Mouse (Mus musculus): ENCODE results near the gene Bcat1.

DNA sequence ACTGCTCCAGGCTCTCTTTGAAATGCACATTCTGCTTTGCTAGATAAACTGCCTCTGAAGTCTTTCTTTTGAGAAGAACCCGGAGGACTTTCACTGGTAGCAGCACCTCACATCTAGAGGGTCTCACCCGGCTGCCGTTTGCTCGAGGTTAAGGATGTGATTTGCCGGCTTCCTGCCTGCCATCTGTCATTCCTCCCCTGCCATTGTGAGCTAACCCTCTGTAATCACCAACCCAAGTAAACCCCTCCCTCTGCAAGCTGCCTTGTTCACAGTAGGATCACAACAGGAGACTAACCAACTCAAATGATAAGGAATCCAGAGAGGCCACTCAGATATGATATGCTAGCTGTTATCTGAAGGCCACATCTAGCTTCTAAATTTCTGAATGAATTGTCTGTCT lies 53.6 kb downstream of the Bcat1 start:
- TF ChIP-seq POLR2A (IDR thresholded peaks at IDR 0.05; ENCODE audit: insufficient read depth, low read length) (no peak), CTCF (IDR thresholded peaks at IDR 0.05; ENCODE audit: low read depth, low read length) (no peak)

Measured in ES-Bruce4 (cell line).